Mouse (Mus musculus) liver, embryonic 14.5 days (tissue): Measurements from ENCODE around the gene Gm13030. TPM values are rescaled to one million over a fixed set of nuclear protein-coding genes. Genes with fewer than 3 reads are reported as not detected.

ENCODE experiments used
- ATAC-seq: fragments of 200-750 bp; cut with Nextera tagmentation; 2 replicates; pipeline ENCODE4 v1.8.0; 2017; ENCODE audit warnings: moderate number of reproducible peaks, mild to moderate bottlenecking, moderate library complexity; ENCODE audit not compliant: insufficient read depth
- DNase-seq, 3 experiments: peaks; one replicate each; pipeline ENCODE4 v3.0.0-alpha.2; 2012 to 2013; ENCODE audit warnings: low read depth in 3 of 3, low spot score in 3 of 3
- H3K27ac ChIP-seq: fragments of 300-500 bp; sonication (generic); 2 replicates; pipeline ENCODE4 v1.5.1; 2014; ENCODE audit warnings: moderate library complexity, mild to moderate bottlenecking, control low read depth, inconsistent platforms
- H3K27me3 ChIP-seq: fragments of 300-500 bp; sonication (generic); 2 replicates; pipeline ENCODE4 v1.6.1; 2014; ENCODE audit warnings: mild to moderate bottlenecking, low read length, moderate library complexity; ENCODE audit not compliant: control insufficient read depth, insufficient read depth
- H3K36me3 ChIP-seq: fragments of 300-500 bp; sonication (generic); replicated peaks from 2 replicates; pipeline ENCODE4 v1.6.1; 2014; ENCODE audit warnings: low read depth; ENCODE audit not compliant: control insufficient read depth, insufficient read depth
- H3K4me1 ChIP-seq, 2 experiments: fragments of 200-500 bp in 1 of 2; fragments of 300-500 bp in 1 of 2; sonication (generic) in 1 of 2; replicated peaks; 2 replicates each; pipeline ENCODE4 v1.6.1; 2012 to 2014; ENCODE audit warnings: antibody characterized with exemption in 1 of 2, inconsistent platforms in 1 of 2, low read length in 1 of 2; ENCODE audit not compliant: control insufficient read depth in 2 of 2, insufficient read depth in 2 of 2
- H3K4me2 ChIP-seq: fragments of 300-500 bp; sonication (generic); 2 replicates; pipeline ENCODE4 v1.6.1; 2014; ENCODE audit warnings: low read depth, mild to moderate bottlenecking, control low read depth, moderate library complexity
- H3K4me3 ChIP-seq, 2 experiments: fragments of 200-500 bp in 1 of 2; fragments of 300-500 bp in 1 of 2; sonication (generic) in 1 of 2; 2 replicates each; pipeline ENCODE4 v1.5.1; 2012 to 2014; ENCODE audit warnings: low read depth in 2 of 2, low read length in 2 of 2, mild to moderate bottlenecking in 2 of 2, control low read depth in 1 of 2, inconsistent platforms in 1 of 2, moderate library complexity in 1 of 2; ENCODE audit not compliant: insufficient read depth in 1 of 2
- H3K9ac ChIP-seq: fragments of 300-500 bp; sonication (generic); replicated peaks from 2 replicates; pipeline ENCODE4 v1.6.1; 2014; ENCODE audit warnings: mild to moderate bottlenecking, control low read depth, moderate library complexity
- H3K9me3 ChIP-seq: fragments of 300-500 bp; sonication (generic); 2 replicates; pipeline ENCODE4 v1.6.1; 2016; ENCODE audit warnings: low read length, mixed read lengths; ENCODE audit not compliant: control insufficient read depth
- CTCF ChIP-seq: IDR thresholded peaks from 2 replicates; pipeline ENCODE4 v1.5.1; 2016; ENCODE audit warnings: antibody characterized with exemption, low read depth, control low read depth
- EP300 ChIP-seq: IDR thresholded peaks from 2 replicates; pipeline ENCODE4 v1.6.1; 2016; ENCODE audit warnings: antibody characterized with exemption, low read depth
- WGBS: fragments of 180-500 bp; shearing (Covaris S2); extraction: QIAGEN DNeasy Blood & Tissue Kit; methylation state at CpG from one replicate; pipeline ENCODE4 v1.1.7; 2014; ENCODE audit not compliant: insufficient replicate concordance; 5-methylcytosine and 5-hydroxymethylcytosine counted together
- polyA plus RNA-seq, 2 experiments: library from polyadenylated mRNA; depleted of rRNA in 1 of 2; stranded (reverse) in 1 of 2; unstranded in 1 of 2; fragments of >200 nt; fragmentation: Nextera tagmentation in 1 of 2; extraction: Ambion mirVana in 1 of 2; gene quantifications; 2 replicates each; pipeline versions ENCODE4 v1.2.1 to v1.2.3; 2012 to 2014

The Gm13030 gene
- polyA plus RNA-seq, 2 experiments: not detected

DNA sequence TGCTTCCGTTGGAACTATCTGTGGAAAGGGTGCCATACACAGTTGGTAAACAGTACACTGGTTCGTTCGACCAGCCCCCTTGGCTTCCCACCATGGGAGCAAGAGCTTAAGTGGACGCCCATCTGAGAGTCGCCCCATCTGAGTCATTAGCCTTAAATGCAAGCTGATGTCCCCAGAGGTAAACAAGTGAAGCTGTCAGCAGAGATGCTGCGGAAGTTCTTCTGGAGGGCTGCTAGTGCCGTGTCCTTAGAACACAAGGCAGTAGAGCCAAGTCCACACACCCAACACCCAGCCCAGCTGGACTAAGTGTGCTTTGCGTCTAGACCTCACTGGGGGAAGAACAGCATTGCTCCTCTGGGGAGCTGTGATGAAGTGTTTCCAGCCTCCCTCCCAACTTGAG lies 15.9 kb upstream of the Gm13030 start:
- Histone ChIP-seq H3K36me3 (no peaks in the 10 kb centered on the region), H3K9ac (no peak overlapping the region), H3K4me2 (no peak overlapping the region), H3K27ac (no peak overlapping the region), H3K27me3 (no peaks in the 10 kb centered on the region), H3K4me3 (no peak overlapping the region), H3K9me3 (no peaks in the 10 kb centered on the region), H3K4me1 (no peaks in the 10 kb centered on the region)
- ATAC-seq (no peak), DNase-seq (no peak)
- TF ChIP-seq EP300 (no peak), CTCF (no peak)
- WGBS: 60% methylated on average over 8 of the region's 8 CpGs

GRCm38 (mm10) chr4:138889165-138889564 lies 15.4 kb upstream of the Gm13030 start:
- TF ChIP-seq EP300 (no peak), CTCF (no peak)
- Histone ChIP-seq H3K27ac (no peak overlapping the region), H3K9ac (no peak overlapping the region), H3K4me2 (no peak overlapping the region), H3K4me3 (no peak overlapping the region), H3K27me3 (no peaks in the 10 kb centered on the region), H3K36me3 (no peaks in the 10 kb centered on the region), H3K4me1 (no peaks in the 10 kb centered on the region), H3K9me3 (no peaks in the 10 kb centered on the region)
- DNase-seq (no peak), ATAC-seq (no peak)
- WGBS: 55% methylated on average over 7 of the region's 7 CpGs

GRCm38 (mm10) chr4:138884261-138884660 lies 10.5 kb upstream of the Gm13030 start:
- Histone ChIP-seq H3K4me2 (no peak overlapping the region), H3K4me1 (no peaks in the 10 kb centered on the region), H3K36me3 (no peaks in the 10 kb centered on the region), H3K27ac (no peak overlapping the region), H3K9me3 (no peaks in the 10 kb centered on the region), H3K27me3 (no peaks in the 10 kb centered on the region; the same call in 1 of the 2 replicates), H3K4me3 (no peak overlapping the region), H3K9ac (no peak overlapping the region)
- ATAC-seq (no peak), DNase-seq (peak; percentile 40 to 51 (median 47))
- TF ChIP-seq EP300 (no peak), CTCF (peak; percentile 87)
- 3% methylated on average over 6 of the region's 6 CpGs for WGBS

DNA sequence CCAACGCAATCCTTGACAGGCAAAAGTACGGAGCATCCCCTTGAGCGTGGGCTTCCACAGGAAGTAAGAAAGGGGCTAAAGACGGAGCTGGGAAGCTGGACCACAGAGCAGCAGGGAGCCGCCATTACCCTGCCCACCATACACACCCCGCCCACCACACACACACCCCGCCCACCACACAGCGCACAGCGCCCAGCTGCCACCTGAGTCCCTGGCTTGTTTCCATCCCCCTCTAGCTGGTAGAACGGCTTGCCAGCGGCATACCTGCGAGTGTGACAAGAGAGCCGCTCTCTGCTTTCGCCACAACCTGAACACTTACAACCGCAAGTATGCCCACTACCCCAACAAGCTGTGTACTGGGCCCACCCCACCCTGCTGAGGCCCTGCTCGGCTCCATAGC lies 8.4 kb upstream of the Gm13030 start:
- H3K4me2 ChIP-seq: no peak overlapping the region
- 11% methylated on average over 16 of the region's 16 CpGs for WGBS
- TF ChIP-seq EP300 (no peak), CTCF (no peak)
- DNase-seq (no peak), ATAC-seq (no peak)
- no peaks in the 10 kb centered on the region for H3K4me1 ChIP-seq
- H3K9ac ChIP-seq: no peak overlapping the region
- H3K9me3 ChIP-seq: no peaks in the 10 kb centered on the region
- no peaks in the 10 kb centered on the region; the same call in 1 of the 2 replicates for H3K27me3 ChIP-seq
- H3K36me3 ChIP-seq: no peaks in the 10 kb centered on the region
- no peak overlapping the region for H3K27ac ChIP-seq
- no peak overlapping the region for H3K4me3 ChIP-seq

DNA sequence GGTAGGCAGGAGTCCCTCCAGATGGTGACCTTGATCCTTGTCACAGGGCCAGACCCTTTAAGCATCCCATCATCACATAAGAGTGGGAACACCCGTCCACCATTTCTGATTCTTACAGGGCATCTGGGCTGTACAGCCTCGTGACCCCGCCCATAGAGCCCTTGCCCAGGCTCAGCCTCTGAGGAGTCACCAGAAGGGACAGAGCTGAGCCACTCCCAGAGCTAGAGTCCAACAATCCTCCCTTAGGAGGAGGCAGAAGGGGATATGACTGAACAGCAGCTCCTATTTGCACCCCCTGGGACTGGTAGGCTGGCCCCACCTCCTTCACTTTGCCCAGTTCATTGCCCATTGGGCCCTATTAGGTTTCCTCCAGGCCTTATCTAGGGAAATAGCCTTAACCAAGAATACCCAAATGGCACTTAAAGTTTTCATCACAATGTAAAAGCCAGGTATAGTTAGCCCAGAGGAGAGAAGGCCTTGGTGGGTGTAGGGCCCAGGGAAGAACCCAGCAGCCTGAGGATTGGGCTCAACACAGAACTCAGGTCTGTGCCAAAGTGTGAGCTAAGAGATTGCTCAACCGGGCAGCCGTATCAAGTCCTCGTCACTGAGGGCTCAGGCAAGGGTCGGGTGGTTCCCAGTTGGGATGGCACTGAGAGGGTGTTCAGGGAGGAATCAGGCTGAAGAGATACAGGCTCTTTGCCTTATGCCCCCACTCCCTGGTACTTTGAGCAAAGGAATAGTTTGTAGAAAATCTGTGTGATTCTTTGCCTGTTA lies 7.2 kb upstream of the Gm13030 start:
- DNase-seq (no peak), ATAC-seq (no peak)
- H3K4me2 ChIP-seq: no peak overlapping the region
- no peaks in the 10 kb centered on the region; the same call in 1 of the 2 replicates for H3K27me3 ChIP-seq
- no peaks in the 10 kb centered on the region for H3K36me3 ChIP-seq
- no peaks in the 10 kb centered on the region for H3K9me3 ChIP-seq
- no peak overlapping the region for H3K4me3 ChIP-seq
- TF ChIP-seq CTCF: no peak
- no peak for TF ChIP-seq EP300
- no peak overlapping the region for H3K27ac ChIP-seq
- no peak overlapping the region for H3K9ac ChIP-seq
- H3K4me1 ChIP-seq: no peaks in the 10 kb centered on the region
- WGBS: 64% methylated on average over 7 of the region's 7 CpGs
